Mouse (Mus musculus) liver, adult 2 months (tissue): ENCODE measurements around the gene Cog6.

Experiments
- CTCF ChIP-seq: fragments of 200-500 bp; IDR thresholded peaks from 2 replicates; pipeline ENCODE4 v1.5.1; 2011; ENCODE audit warnings: low read depth, low read length, control low read depth
- POLR2A ChIP-seq: fragments of 200-500 bp; IDR thresholded peaks from 2 replicates; pipeline ENCODE4 v1.6.1; 2011; ENCODE audit warnings: low read length, control low read depth; ENCODE audit not compliant: insufficient read depth; ENCODE audit errors: extremely low read depth

DNA sequence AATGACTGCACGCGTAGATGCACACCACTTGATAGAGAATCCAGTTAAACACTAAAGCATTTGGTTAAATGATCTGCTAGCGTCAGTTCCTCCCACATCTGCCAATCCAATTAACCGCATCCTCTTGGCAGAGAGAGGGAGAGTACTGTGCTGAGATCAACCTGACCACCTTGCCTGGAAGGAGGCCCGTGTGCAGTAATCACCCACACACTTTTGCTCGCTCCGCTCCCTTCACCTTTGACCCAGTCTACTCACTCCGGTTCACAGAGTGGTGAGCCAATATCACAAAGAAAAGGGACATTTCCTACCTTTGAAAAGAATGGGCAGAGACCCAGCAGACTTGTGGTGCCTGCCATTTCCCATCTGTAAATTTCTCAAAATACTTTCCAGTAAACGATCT, 62.4 kb downstream of the Cog6 start:
- TF ChIP-seq CTCF (no peak), POLR2A (no peak)
